Mouse (Mus musculus): ENCODE measurements around the gene Efna4. TPM values are rescaled to one million over a fixed set of nuclear protein-coding genes. Genes with fewer than 3 reads are reported as not detected.

Gene Efna4
- polyA plus RNA-seq, 1 experiment from 2014 or later: 29.2 TPM

- WGBS: 53% methylated on average over 11 of the region's 11 CpGs
- no peak for ATAC-seq (ENCODE audit: low FRiP score, low TSS enrichment)
- H3K9me3 ChIP-seq (ENCODE audit: low read length): no peaks in the 10 kb centered on the region
- no peak overlapping the region; the same call in 1 of the 2 replicates for H3K9ac ChIP-seq (replicated peaks; ENCODE audit: low read length)
- peaks cover 46% of the 10 kb centered on the region for H3K4me1 ChIP-seq (ENCODE audit: insufficient read depth, low read length)
- H3K4me2 ChIP-seq (replicated peaks; ENCODE audit: low read depth, low read length): no peak overlapping the region
- no peak overlapping the region for H3K4me3 ChIP-seq (ENCODE audit: low read length)
- peaks cover 24% of the 10 kb centered on the region for H3K36me3 ChIP-seq (ENCODE audit: insufficient read depth, low read length)
- H3K27me3 ChIP-seq (ENCODE audit: insufficient read depth, low read length): 0 out of 2 replicates have a peak, but pooled peaks cover 3% of the 10 kb centered on the region
- H3K27ac ChIP-seq (ENCODE audit: low read length): no peak overlapping the region
Observed at GRCm38 (mm10) chr3:89333053-89333452, 4.8 kb downstream of the Efna4 start.

GRCm38 (mm10) chr3:89332476-89332875 is 5.4 kb downstream of the Efna4 start:
- 0 out of 2 replicates have a peak, but pooled peaks cover 3% of the 10 kb centered on the region for H3K27me3 ChIP-seq (ENCODE audit: insufficient read depth, low read length)
- no peak overlapping the region for H3K4me3 ChIP-seq (ENCODE audit: low read length)
- ATAC-seq (ENCODE audit: low FRiP score, low TSS enrichment): no peak
- no peak overlapping the region for H3K27ac ChIP-seq (ENCODE audit: low read length)
- WGBS: 43% methylated on average over 12 of the region's 12 CpGs
- H3K9ac ChIP-seq (replicated peaks; ENCODE audit: low read length): no peak overlapping the region; the same call in 1 of the 2 replicates
- no peak overlapping the region for H3K4me2 ChIP-seq (replicated peaks; ENCODE audit: low read depth, low read length)
- peaks cover 24% of the 10 kb centered on the region for H3K36me3 ChIP-seq (ENCODE audit: insufficient read depth, low read length)
- peaks cover 49% of the 10 kb centered on the region for H3K4me1 ChIP-seq (ENCODE audit: insufficient read depth, low read length)
- no peaks in the 10 kb centered on the region for H3K9me3 ChIP-seq (ENCODE audit: low read length)

- no peak for ATAC-seq (ENCODE audit: low FRiP score, low TSS enrichment)
- H3K9ac ChIP-seq (replicated peaks; ENCODE audit: low read length): no peak overlapping the region
- WGBS: 36% methylated on average over 10 of the region's 10 CpGs
- H3K4me3 ChIP-seq (ENCODE audit: low read length): no peak overlapping the region
- no peaks in the 10 kb centered on the region for H3K9me3 ChIP-seq (ENCODE audit: low read length)
- peaks cover 24% of the 10 kb centered on the region for H3K36me3 ChIP-seq (ENCODE audit: insufficient read depth, low read length)
- no peak overlapping the region for H3K27ac ChIP-seq (ENCODE audit: low read length)
- H3K4me1 ChIP-seq (ENCODE audit: insufficient read depth, low read length): peaks cover 52% of the 10 kb centered on the region
- H3K27me3 ChIP-seq (ENCODE audit: insufficient read depth, low read length): 0 out of 2 replicates have a peak, but pooled peaks cover 3% of the 10 kb centered on the region
- no peak overlapping the region for H3K4me2 ChIP-seq (replicated peaks; ENCODE audit: low read depth, low read length)
Observed at GRCm38 (mm10) chr3:89332013-89332412, 5.8 kb downstream of the Efna4 start.

- H3K36me3 ChIP-seq (ENCODE audit: insufficient read depth, low read length): peaks cover 24% of the 10 kb centered on the region
- WGBS: 70% methylated on average over 13 of the region's 13 CpGs
- 0 out of 2 replicates have a peak, but pooled peaks cover 3% of the 10 kb centered on the region for H3K27me3 ChIP-seq (ENCODE audit: insufficient read depth, low read length)
- H3K4me3 ChIP-seq (ENCODE audit: low read length): no peak overlapping the region
- H3K4me1 ChIP-seq (ENCODE audit: insufficient read depth, low read length): peaks cover 49% of the 10 kb centered on the region
- H3K27ac ChIP-seq (ENCODE audit: low read length): no peak overlapping the region
- no peak for ATAC-seq (ENCODE audit: low FRiP score, low TSS enrichment)
- no peak overlapping the region for H3K4me2 ChIP-seq (replicated peaks; ENCODE audit: low read depth, low read length)
- no peaks in the 10 kb centered on the region for H3K9me3 ChIP-seq (ENCODE audit: low read length)
- no peak overlapping the region for H3K9ac ChIP-seq (replicated peaks; ENCODE audit: low read length)
Observed at GRCm38 (mm10) chr3:89331561-89331960, 6.3 kb downstream of the Efna4 start.

GRCm38 (mm10) chr3:89330948-89331347 is 6.9 kb downstream of the Efna4 start:
- 23% methylated on average over 10 of the region's 10 CpGs for WGBS
- Histone ChIP-seq H3K9ac (replicated peaks; ENCODE audit: low read length) (no peak overlapping the region), H3K36me3 (ENCODE audit: insufficient read depth, low read length) (peaks cover 24% of the 10 kb centered on the region), H3K4me1 (ENCODE audit: insufficient read depth, low read length) (peaks cover 43% of the 10 kb centered on the region), H3K9me3 (ENCODE audit: low read length) (no peaks in the 10 kb centered on the region), H3K27me3 (ENCODE audit: insufficient read depth, low read length) (0 out of 2 replicates have a peak, but pooled peaks cover 3% of the 10 kb centered on the region), H3K27ac (ENCODE audit: low read length) (no peak overlapping the region), H3K4me2 (replicated peaks; ENCODE audit: low read depth, low read length) (no peak overlapping the region), H3K4me3 (ENCODE audit: low read length) (no peak overlapping the region)
- ATAC-seq (ENCODE audit: low FRiP score, low TSS enrichment): peak; percentile 33; the same call in 1 of the 2 replicates

- Histone ChIP-seq H3K9me3 (ENCODE audit: low read length) (no peaks in the 10 kb centered on the region), H3K4me2 (replicated peaks; ENCODE audit: low read depth, low read length) (no peak overlapping the region), H3K27me3 (ENCODE audit: insufficient read depth, low read length) (0 out of 2 replicates have a peak, but pooled peaks cover 3% of the 10 kb centered on the region), H3K4me1 (ENCODE audit: insufficient read depth, low read length) (peaks cover 38% of the 10 kb centered on the region), H3K9ac (replicated peaks; ENCODE audit: low read length) (no peak overlapping the region), H3K36me3 (ENCODE audit: insufficient read depth, low read length) (peaks cover 24% of the 10 kb centered on the region), H3K27ac (ENCODE audit: low read length) (no peak overlapping the region), H3K4me3 (ENCODE audit: low read length) (no peak overlapping the region)
- 52% methylated on average over 3 of the region's 3 CpGs for WGBS
- no peak for ATAC-seq (ENCODE audit: low FRiP score, low TSS enrichment)
Observed at GRCm38 (mm10) chr3:89330346-89330745, 7.5 kb downstream of the Efna4 start.

- Histone ChIP-seq H3K27me3 (ENCODE audit: insufficient read depth, low read length) (0 out of 2 replicates have a peak, but pooled peaks cover 3% of the 10 kb centered on the region), H3K36me3 (ENCODE audit: insufficient read depth, low read length) (peaks cover 9% of the 10 kb centered on the region), H3K4me1 (ENCODE audit: insufficient read depth, low read length) (peaks cover 38% of the 10 kb centered on the region), H3K27ac (ENCODE audit: low read length) (no peak overlapping the region), H3K9ac (replicated peaks; ENCODE audit: low read length) (no peak overlapping the region), H3K4me3 (ENCODE audit: low read length) (no peak overlapping the region), H3K9me3 (ENCODE audit: low read length) (no peaks in the 10 kb centered on the region), H3K4me2 (replicated peaks; ENCODE audit: low read depth, low read length) (no peak overlapping the region)
- no peak for ATAC-seq (ENCODE audit: low FRiP score, low TSS enrichment)
- 16% methylated on average over 4 of the region's 4 CpGs for WGBS
Observed at GRCm38 (mm10) chr3:89328623-89329022, 9.2 kb downstream of the Efna4 start.

- 20% methylated on average over 9 of the region's 9 CpGs for WGBS
- H3K27ac ChIP-seq (ENCODE audit: low read length): no peak overlapping the region
- H3K27me3 ChIP-seq (ENCODE audit: insufficient read depth, low read length): 0 out of 2 replicates have a peak, but pooled peaks cover 3% of the 10 kb centered on the region
- H3K36me3 ChIP-seq (ENCODE audit: insufficient read depth, low read length): no peaks in the 10 kb centered on the region
- no peak overlapping the region for H3K9ac ChIP-seq (replicated peaks; ENCODE audit: low read length)
- H3K4me1 ChIP-seq (ENCODE audit: insufficient read depth, low read length): peaks cover 33% of the 10 kb centered on the region
- H3K9me3 ChIP-seq (ENCODE audit: low read length): no peaks in the 10 kb centered on the region
- H3K4me2 ChIP-seq (replicated peaks; ENCODE audit: low read depth, low read length): no peak overlapping the region
- no peak for ATAC-seq (ENCODE audit: low FRiP score, low TSS enrichment)
- H3K4me3 ChIP-seq (ENCODE audit: low read length): no peak overlapping the region
Observed at GRCm38 (mm10) chr3:89327371-89327870, 10.4 kb downstream of the Efna4 start.

- Histone ChIP-seq H3K27me3 (ENCODE audit: insufficient read depth, low read length) (peaks cover 3% of the 10 kb centered on the region), H3K9ac (replicated peaks; ENCODE audit: low read length) (no peak overlapping the region), H3K4me3 (ENCODE audit: low read length) (no peak overlapping the region), H3K36me3 (ENCODE audit: insufficient read depth, low read length) (no peaks in the 10 kb centered on the region), H3K4me1 (ENCODE audit: insufficient read depth, low read length) (peaks cover 35% of the 10 kb centered on the region), H3K9me3 (ENCODE audit: low read length) (no peaks in the 10 kb centered on the region), H3K27ac (ENCODE audit: low read length) (no peak overlapping the region), H3K4me2 (replicated peaks; ENCODE audit: low read depth, low read length) (no peak overlapping the region)
- 96% methylated on average over 8 of the region's 8 CpGs for WGBS
- ATAC-seq (ENCODE audit: low FRiP score, low TSS enrichment): no peak
Observed at GRCm38 (mm10) chr3:89325882-89326281, 11.9 kb downstream of the Efna4 start.

GRCm38 (mm10) chr3:89322514-89323165 is 15.2 kb downstream of the Efna4 start, which contains the start of gene Efna3:
Gene Efna3 (minus strand): TSS chr3:89322965.
- H3K4me3 ChIP-seq (ENCODE audit: low read length): peak within 1 kb of the TSS; percentile 63
- H3K9ac ChIP-seq (replicated peaks; ENCODE audit: low read length): peak within 1 kb of the TSS; percentile 68
- under 1% methylated on average over 46 of the region's 53 CpGs for WGBS
- no peak within 1 kb of the TSS for H3K27ac ChIP-seq (ENCODE audit: low read length)
- H3K4me2 ChIP-seq (replicated peaks; ENCODE audit: low read depth, low read length): peak within 1 kb of the TSS; percentile 79
- ATAC-seq (ENCODE audit: low FRiP score, low TSS enrichment): peak; percentile 24; the same call in 1 of the 2 replicates
- H3K27me3 ChIP-seq (ENCODE audit: insufficient read depth, low read length): peaks cover 20% of the 10 kb centered on the region
- peaks cover 46% of the 10 kb centered on the region for H3K4me1 ChIP-seq (ENCODE audit: insufficient read depth, low read length)
- no peaks in the 10 kb centered on the region for H3K9me3 ChIP-seq (ENCODE audit: low read length)
- no peaks in the 10 kb centered on the region for H3K36me3 ChIP-seq (ENCODE audit: insufficient read depth, low read length)

All from kidney, embryonic 16.5 days (tissue).